Comparison of ENCODE assay signal across 8 mouse cellular contexts in the genomic region with DNA sequence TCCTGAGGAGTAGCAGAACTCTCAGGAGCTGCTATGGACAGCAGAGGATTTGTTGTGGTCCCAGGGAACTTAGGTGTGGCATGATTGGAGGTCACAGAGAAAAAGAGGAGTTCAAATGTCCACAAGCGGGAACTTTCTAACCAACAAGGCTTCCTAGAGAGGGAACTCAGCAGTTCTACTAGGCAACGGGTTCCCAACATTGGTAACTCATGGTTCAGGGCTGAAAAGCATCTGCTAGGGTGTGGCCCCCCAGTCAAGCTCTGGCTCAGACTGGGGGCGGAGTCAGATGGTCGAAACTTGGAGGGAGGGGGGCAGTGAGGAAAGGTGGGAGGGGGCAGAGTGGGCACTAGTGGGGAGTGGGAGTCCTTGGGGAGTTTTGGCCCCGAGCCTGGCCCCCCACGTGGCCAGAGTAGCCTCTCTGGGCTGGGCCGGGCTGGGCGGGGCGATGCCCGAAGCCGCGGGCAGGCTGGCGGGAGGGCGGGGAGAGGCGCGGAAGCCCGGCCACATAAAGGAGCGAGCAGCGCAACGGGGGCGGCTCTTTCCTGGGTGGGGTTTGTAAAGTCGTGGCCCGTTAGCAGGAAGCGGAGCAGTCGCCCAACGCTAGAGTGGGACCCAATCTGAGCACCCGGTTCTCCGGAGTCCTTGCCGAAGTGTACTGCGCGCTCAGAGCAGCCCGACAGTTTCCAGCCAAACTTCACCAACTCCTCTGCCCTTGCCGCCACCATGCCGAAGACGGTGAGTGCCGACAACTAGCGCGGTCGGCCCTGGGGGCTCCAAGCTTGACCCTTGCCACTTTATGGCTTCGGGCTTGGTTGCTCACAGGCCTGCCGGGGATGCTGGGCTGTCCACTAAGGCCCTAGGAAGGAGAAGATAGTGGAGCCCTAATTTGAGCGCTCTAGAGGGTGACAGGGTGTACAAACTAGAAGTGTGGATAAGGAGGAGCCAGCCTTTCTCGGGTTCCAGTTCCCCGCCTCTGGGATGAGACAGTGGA. TPM values are rescaled to one million over a fixed set of nuclear protein-coding genes. Genes with fewer than 3 reads are reported as not detected.
DNase-seq lines count a peak whose midpoint lies in the region; ATAC-seq and TF ChIP-seq lines count a peak whose summit lies in the region.

Msn (plus strand) TSS at position 534 of the 991 bp plus-strand sequence.

- no peaks in the 10 kb centered on the region for H3K36me3 ChIP-seq in E14TG2a.4 (ENCODE audit: insufficient read depth, low read length)
- no peaks in the 10 kb centered on the region for H3K36me3 ChIP-seq in forebrain, embryonic 11.5 days (ENCODE audit: control insufficient read depth, insufficient read depth, low read length)
- no peaks in the 10 kb centered on the region for H3K36me3 ChIP-seq in heart, embryonic 15.5 days
- H3K36me3 ChIP-seq in liver, embryonic 16.5 days (ENCODE audit: control insufficient read depth, insufficient read depth), result no peaks in the 10 kb centered on the region
- no peaks in the 10 kb centered on the region for H3K36me3 ChIP-seq in neural tube, embryonic 11.5 days (ENCODE audit: control insufficient read depth, insufficient read depth, low read length)
- H3K36me3 ChIP-seq in stomach, postnatal 0 days (ENCODE audit: control insufficient read depth, insufficient read depth, low read length), result no peaks in the 10 kb centered on the region

- H3K4me1 ChIP-seq in E14TG2a.4 (replicated peaks; ENCODE audit: low read depth, low read length), result peaks cover 37% of the 10 kb centered on the region
- no peaks in the 10 kb centered on the region for H3K4me1 ChIP-seq in forebrain, embryonic 11.5 days (replicated peaks; ENCODE audit: control insufficient read depth, insufficient read depth, low read length)
- peaks cover 2% of the 10 kb centered on the region; the same call in 1 of the 2 replicates for H3K4me1 ChIP-seq in heart, embryonic 15.5 days (replicated peaks)
- H3K4me1 ChIP-seq in liver, embryonic 16.5 days (ENCODE audit: control insufficient read depth, low read depth, low read length), result peaks cover 3% of the 10 kb centered on the region
- no peaks in the 10 kb centered on the region for H3K4me1 ChIP-seq in neural tube, embryonic 11.5 days (ENCODE audit: control insufficient read depth, insufficient read depth, low read length)
- no peaks in the 10 kb centered on the region for H3K4me1 ChIP-seq in stomach, postnatal 0 days (replicated peaks; ENCODE audit: control insufficient read depth, insufficient read depth)

- TF ChIP-seq POLR2A in brain, embryonic 14.5 days (IDR thresholded peaks at IDR 0.05; ENCODE audit: borderline replicate concordance, extremely low read depth, insufficient read depth, insufficient read length, poor library complexity, severe bottlenecking), result no peak

- peak; percentile 85 for ATAC-seq in forebrain, embryonic 11.5 days (replicated peaks; ENCODE audit: low FRiP score)
- peak; percentile 87 for ATAC-seq in heart, embryonic 15.5 days (replicated peaks; ENCODE audit: insufficient number of reproducible peaks, insufficient read depth, low FRiP score, low read depth)
- peak; percentile 89 for ATAC-seq in liver, embryonic 16.5 days (ENCODE audit: low read depth)
- peak; percentile 78 for ATAC-seq in neural tube, embryonic 11.5 days (ENCODE audit: insufficient read depth, low FRiP score, low TSS enrichment)
- ATAC-seq in stomach, postnatal 0 days (ENCODE audit: low FRiP score, low TSS enrichment), result peak; percentile 83

- H3K9ac ChIP-seq in forebrain, embryonic 11.5 days (ENCODE audit: low read length), result peak within 1 kb of the TSS; percentile 62
- H3K9ac ChIP-seq in heart, embryonic 15.5 days, result peak within 1 kb of the TSS; percentile 67
- peak within 1 kb of the TSS; percentile 73 for H3K9ac ChIP-seq in liver, embryonic 16.5 days (ENCODE audit: low read depth, low read length)
- H3K9ac ChIP-seq in neural tube, embryonic 11.5 days (ENCODE audit: low read length), result peak within 1 kb of the TSS; percentile 58
- H3K9ac ChIP-seq in stomach, postnatal 0 days (ENCODE audit: low read length), result peak within 1 kb of the TSS; percentile 58

- peak; percentile 54 for DNase-seq in brain, embryonic 14.5 days (ENCODE audit: low read depth)
- DNase-seq in forebrain, embryonic 11.5 days (ENCODE audit: low spot score), result peak; percentile 77
- peak; percentile 80 for DNase-seq in kidney, postnatal 14 days
- peak; percentile 64 for DNase-seq in neural tube, embryonic 11.5 days (ENCODE audit: low spot score)
- peak; percentile 45 for DNase-seq in stomach, postnatal 0 days (ENCODE audit: low spot score)

- WGBS in forebrain, embryonic 11.5 days, result 19% methylated on average over 39 of the region's 44 CpGs
- 9% methylated on average over 36 of the region's 44 CpGs for WGBS in heart, embryonic 15.5 days
- 23% methylated on average over 30 of the region's 44 CpGs for WGBS in liver, embryonic 16.5 days (ENCODE audit: insufficient replicate concordance)
- 19% methylated on average over 37 of the region's 44 CpGs for WGBS in neural tube, embryonic 11.5 days
- WGBS in stomach, postnatal 0 days, result 21% methylated on average over 31 of the region's 44 CpGs

- TF ChIP-seq EP300 in stomach, postnatal 0 days (optimal IDR thresholded peaks at IDR 0.05), result no peak

- no peak within 1 kb of the TSS for H3K27ac ChIP-seq in forebrain, embryonic 11.5 days (ENCODE audit: low read depth, low read length)
- peak within 1 kb of the TSS; percentile 85 for H3K27ac ChIP-seq in heart, embryonic 15.5 days
- peak within 1 kb of the TSS; percentile 79 for H3K27ac ChIP-seq in liver, embryonic 16.5 days (ENCODE audit: low read length)
- no peak within 1 kb of the TSS for H3K27ac ChIP-seq in neural tube, embryonic 11.5 days (ENCODE audit: low read depth, low read length)
- peak within 1 kb of the TSS; percentile 80 for H3K27ac ChIP-seq in stomach, postnatal 0 days (replicated peaks)

- no peaks in the 10 kb centered on the region for H3K9me3 ChIP-seq in E14TG2a.4 (ENCODE audit: low read length)
- no peaks in the 10 kb centered on the region for H3K9me3 ChIP-seq in forebrain, embryonic 11.5 days (ENCODE audit: control insufficient read depth, low read length)
- H3K9me3 ChIP-seq in heart, embryonic 15.5 days (replicated peaks), result no peaks in the 10 kb centered on the region
- no peaks in the 10 kb centered on the region for H3K9me3 ChIP-seq in liver, embryonic 16.5 days (replicated peaks; ENCODE audit: control insufficient read depth, low read length)
- no peaks in the 10 kb centered on the region for H3K9me3 ChIP-seq in neural tube, embryonic 11.5 days (ENCODE audit: control insufficient read depth, low read length)
- H3K9me3 ChIP-seq in stomach, postnatal 0 days (ENCODE audit: control insufficient read depth, low read length), result no peaks in the 10 kb centered on the region

- no peak for TF ChIP-seq CTCF in E14TG2a.4 (conservative IDR thresholded peaks at IDR 0.05; ENCODE audit: low read length)
- no peak for TF ChIP-seq CTCF in brain, embryonic 14.5 days (IDR thresholded peaks at IDR 0.05; ENCODE audit: borderline replicate concordance, extremely low read depth, insufficient read depth, insufficient read length)
- no peak for TF ChIP-seq CTCF in stomach, postnatal 0 days (IDR thresholded peaks at IDR 0.05; ENCODE audit: low read depth)

- H3K27me3 ChIP-seq in E14TG2a.4 (ENCODE audit: insufficient read depth, low read length), result no peaks in the 10 kb centered on the region
- H3K27me3 ChIP-seq in forebrain, embryonic 11.5 days (ENCODE audit: control insufficient read depth, insufficient read depth, low read length), result no peaks in the 10 kb centered on the region
- H3K27me3 ChIP-seq in heart, embryonic 15.5 days, result no peaks in the 10 kb centered on the region
- H3K27me3 ChIP-seq in liver, embryonic 16.5 days (ENCODE audit: control insufficient read depth, insufficient read depth, low read depth, low read length), result no peaks in the 10 kb centered on the region; the same call in 1 of the 2 replicates
- no peaks in the 10 kb centered on the region for H3K27me3 ChIP-seq in neural tube, embryonic 11.5 days (ENCODE audit: control insufficient read depth, insufficient read depth, low read length)
- H3K27me3 ChIP-seq in stomach, postnatal 0 days (ENCODE audit: control insufficient read depth, insufficient read depth, low read length), result no peaks in the 10 kb centered on the region

- H3K4me2 ChIP-seq in forebrain, embryonic 11.5 days (ENCODE audit: low read depth, low read length, severe bottlenecking), result peak within 1 kb of the TSS; percentile 53
- H3K4me2 ChIP-seq in heart, embryonic 15.5 days, result peak within 1 kb of the TSS; percentile 64
- peak within 1 kb of the TSS; percentile 82 for H3K4me2 ChIP-seq in liver, embryonic 16.5 days (ENCODE audit: low read depth, low read length)
- peak within 1 kb of the TSS; percentile 51 for H3K4me2 ChIP-seq in neural tube, embryonic 11.5 days (ENCODE audit: low read depth)
- peak within 1 kb of the TSS; percentile 53 for H3K4me2 ChIP-seq in stomach, postnatal 0 days (replicated peaks; ENCODE audit: low read depth)

- H3K4me3 ChIP-seq in E14TG2a.4 (replicated peaks; ENCODE audit: low read length), result peak within 1 kb of the TSS; percentile 80
- H3K4me3 ChIP-seq in forebrain, embryonic 11.5 days (ENCODE audit: low read depth, low read length), result peak within 1 kb of the TSS; percentile 46
- H3K4me3 ChIP-seq in heart, embryonic 15.5 days, result peak within 1 kb of the TSS; percentile 63
- H3K4me3 ChIP-seq in liver, embryonic 16.5 days (ENCODE audit: low read depth, low read length), result peak within 1 kb of the TSS; percentile 75
- peak within 1 kb of the TSS; percentile 42 for H3K4me3 ChIP-seq in neural tube, embryonic 11.5 days (ENCODE audit: low read depth, low read length)
- H3K4me3 ChIP-seq in stomach, postnatal 0 days (ENCODE audit: low read depth, low read length), result peak within 1 kb of the TSS; percentile 52

RNA-seq across cellular contexts. Expression of gene Msn, which starts in this region (rescaled TPM):
- polyA plus RNA-seq in brain, embryonic 14.5 days (2012; rRNA removed), result 37.3 and 43.5 TPM in 2 replicates
- 106 and 107 TPM in 2 replicates for polyA plus RNA-seq in forebrain, embryonic 11.5 days (2014; fragmentation: Nextera tagmentation; extraction: Ambion mirVana)
- 172 and 194 TPM in 2 replicates for polyA plus RNA-seq in heart, embryonic 15.5 days (2015; fragmentation: Nextera tagmentation; extraction: Ambion mirVana)
- 53.5 and 54.8 TPM in 2 replicates for polyA plus RNA-seq in liver, embryonic 16.5 days (2015; fragmentation: Nextera tagmentation; extraction: Ambion mirVana)
- polyA plus RNA-seq in neural tube, embryonic 11.5 days (2014; fragmentation: Nextera tagmentation; extraction: Ambion mirVana), result 114 and 121 TPM in 2 replicates
- polyA plus RNA-seq in stomach, postnatal 0 days (2015; fragmentation: Nextera tagmentation; extraction: Ambion mirVana), result 32.9 and 34.9 TPM in 2 replicates

Comparison
In these comparisons a context has a peak if more than half of its experiments do, and no peak if none do; other contexts are left out.
1. H3K27ac ChIP-seq: peak in heart, embryonic 15.5 days (single experiment), liver, embryonic 16.5 days (single experiment) and stomach, postnatal 0 days (single experiment); none in forebrain, embryonic 11.5 days (single experiment) and neural tube, embryonic 11.5 days (single experiment).
2. Peak in every context shown above with its lines, with median percentiles within 50 percentile points of each other: H3K4me3 ChIP-seq, DNase-seq, ATAC-seq, H3K4me2 ChIP-seq and H3K9ac ChIP-seq.